Mouse (Mus musculus): Measurements from ENCODE around the gene Uqcc2. TPM values are rescaled to one million over a fixed set of nuclear protein-coding genes. Genes with fewer than 3 reads are reported as not detected.

Uqcc2 gene
- polyA plus RNA-seq, 1 experiment from 2014 or later = 206 TPM

DNA sequence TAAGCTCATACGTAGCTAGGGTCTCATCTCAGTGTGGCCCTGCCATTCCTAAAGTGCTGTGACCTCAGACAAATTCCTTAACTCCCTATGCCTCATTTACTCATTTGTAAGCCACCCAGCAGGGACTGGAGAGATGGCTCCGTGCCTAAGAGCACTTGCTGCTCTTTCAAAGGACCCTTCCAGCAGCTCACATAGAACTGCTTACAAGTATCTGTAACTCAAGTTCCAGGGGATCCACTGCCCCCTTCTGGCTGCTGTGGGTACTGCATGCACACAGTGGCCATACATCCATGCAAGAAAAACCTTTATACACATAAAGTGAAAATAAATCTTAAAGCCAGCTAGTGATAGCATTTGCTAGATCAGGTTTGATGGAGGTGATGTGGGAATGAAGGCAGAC is 48.0 kb downstream of the Uqcc2 start:
- Histone ChIP-seq H3K27ac (ENCODE audit: low read depth, low read length) (no peak overlapping the region), H3K4me1 (replicated peaks; ENCODE audit: control insufficient read depth, insufficient read depth, low read length) (peaks cover 5% of the 10 kb centered on the region; the same call in 1 of the 2 replicates), H3K4me3 (ENCODE audit: low read depth, low read length) (no peak overlapping the region), H3K9ac (ENCODE audit: low read depth, low read length) (no peak overlapping the region), H3K36me3 (ENCODE audit: control insufficient read depth, insufficient read depth) (peaks cover 37% of the 10 kb centered on the region), H3K4me2 (replicated peaks; ENCODE audit: low read depth) (no peak overlapping the region), H3K9me3 (ENCODE audit: control insufficient read depth) (no peaks in the 10 kb centered on the region), H3K27me3 (replicated peaks; ENCODE audit: control insufficient read depth, insufficient read depth, low read length) (no peaks in the 10 kb centered on the region)
- no peak for ATAC-seq
- WGBS = 69% methylated on average over 2 of the region's 2 CpGs
- TF ChIP-seq CTCF (IDR thresholded peaks at IDR 0.05; ENCODE audit: low read depth) = peak; percentile 88

DNA sequence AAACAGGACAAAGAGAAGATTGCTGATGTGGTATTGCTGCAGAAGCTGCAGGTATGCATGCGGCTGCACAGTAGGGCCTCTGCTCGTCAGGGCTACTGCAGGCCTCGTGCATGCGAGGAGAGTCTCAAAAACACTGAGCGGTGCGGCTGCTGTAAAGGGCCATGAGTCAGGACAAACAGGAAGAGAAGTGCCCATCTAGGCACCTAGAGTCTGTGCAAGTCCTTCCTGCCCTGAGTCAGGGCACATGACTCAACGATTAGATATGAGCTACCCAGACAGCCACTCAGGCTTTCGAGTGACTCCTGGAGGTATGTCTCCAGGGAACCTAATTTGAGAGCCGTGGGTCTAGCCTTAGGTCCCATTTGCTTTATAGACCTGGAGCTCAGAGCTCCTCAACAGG is 50.1 kb downstream of the Uqcc2 start:
- no peak for TF ChIP-seq CTCF (IDR thresholded peaks at IDR 0.05; ENCODE audit: low read depth)
- Histone ChIP-seq H3K9me3 (ENCODE audit: control insufficient read depth) (no peaks in the 10 kb centered on the region), H3K4me1 (replicated peaks; ENCODE audit: control insufficient read depth, insufficient read depth, low read length) (peaks cover 10% of the 10 kb centered on the region), H3K27me3 (replicated peaks; ENCODE audit: control insufficient read depth, insufficient read depth, low read length) (no peaks in the 10 kb centered on the region), H3K9ac (ENCODE audit: low read depth, low read length) (no peak overlapping the region), H3K27ac (ENCODE audit: low read depth, low read length) (peak overlapping the region; percentile 78), H3K4me3 (ENCODE audit: low read depth, low read length) (no peak overlapping the region), H3K36me3 (ENCODE audit: control insufficient read depth, insufficient read depth) (peaks cover 23% of the 10 kb centered on the region), H3K4me2 (replicated peaks; ENCODE audit: low read depth) (no peak overlapping the region)
- peak; percentile 73 for ATAC-seq
- WGBS = 31% methylated on average over 9 of the region's 9 CpGs

DNA sequence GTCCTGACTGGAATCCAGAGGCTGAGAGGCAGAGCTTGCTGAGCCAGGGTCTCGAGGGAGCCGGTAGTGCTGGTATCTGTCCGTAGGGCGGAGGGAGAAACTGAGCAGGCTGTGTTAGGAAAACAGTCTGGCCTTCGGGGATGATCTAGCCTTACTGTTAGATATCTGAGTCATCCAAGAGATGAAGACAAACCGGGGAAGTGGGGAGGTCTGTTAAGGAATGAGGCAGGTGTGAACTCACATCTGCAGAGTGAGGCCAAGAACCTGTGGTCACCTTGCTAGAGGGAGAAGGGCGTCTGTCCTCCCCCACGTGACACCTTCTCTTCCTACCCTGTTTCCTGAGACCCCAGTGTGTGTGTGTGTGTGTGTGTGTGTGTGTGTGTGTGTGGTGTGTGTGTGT is 50.9 kb downstream of the Uqcc2 start:
- whole genome bisulfite sequencing = 42% methylated on average over 8 of the region's 8 CpGs
- no peak overlapping the region for H3K9ac ChIP-seq (ENCODE audit: low read depth, low read length)

DNA sequence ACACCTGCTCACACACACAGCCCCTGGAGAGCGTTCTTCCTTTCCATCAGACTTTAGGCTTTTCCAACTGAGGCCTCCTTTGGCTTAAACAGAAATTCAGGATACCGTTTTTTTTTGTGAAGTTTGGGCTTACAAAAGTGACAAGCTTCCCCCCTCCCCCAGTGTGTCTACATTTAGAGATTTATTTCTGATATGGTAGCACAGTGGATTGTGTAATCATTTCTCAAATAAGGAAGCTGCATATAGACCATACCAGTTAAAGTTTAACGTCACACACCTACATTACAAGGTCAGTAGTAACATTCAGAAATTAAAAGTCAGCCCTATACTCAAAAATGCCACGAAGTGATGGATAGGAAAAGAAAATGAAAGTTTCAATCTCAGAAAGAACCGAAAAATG is 51.8 kb downstream of the Uqcc2 start:
- Histone ChIP-seq H3K4me2 (replicated peaks; ENCODE audit: low read depth) (peak overlapping the region; percentile 17; the same call in 1 of the 2 replicates), H3K9me3 (ENCODE audit: control insufficient read depth) (no peaks in the 10 kb centered on the region), H3K27ac (ENCODE audit: low read depth, low read length) (peak overlapping the region; percentile 60), H3K4me1 (replicated peaks; ENCODE audit: control insufficient read depth, insufficient read depth, low read length) (peaks cover 10% of the 10 kb centered on the region), H3K36me3 (ENCODE audit: control insufficient read depth, insufficient read depth) (peaks cover 19% of the 10 kb centered on the region; the same call in 1 of the 2 replicates), H3K4me3 (ENCODE audit: low read depth, low read length) (no peak overlapping the region), H3K9ac (ENCODE audit: low read depth, low read length) (no peak overlapping the region), H3K27me3 (replicated peaks; ENCODE audit: control insufficient read depth, insufficient read depth, low read length) (no peaks in the 10 kb centered on the region)
- ATAC-seq = no peak
- 43% methylated on average over 5 of the region's 5 CpGs for WGBS
- TF ChIP-seq CTCF (IDR thresholded peaks at IDR 0.05; ENCODE audit: low read depth) = no peak

More for the DNA sequence above, 50.9 kb downstream of the Uqcc2 start:
- no peak for ATAC-seq
- no peaks in the 10 kb centered on the region for H3K27me3 ChIP-seq (replicated peaks; ENCODE audit: control insufficient read depth, insufficient read depth, low read length)
- TF ChIP-seq CTCF (IDR thresholded peaks at IDR 0.05; ENCODE audit: low read depth) = no peak
- H3K4me3 ChIP-seq (ENCODE audit: low read depth, low read length) = no peak overlapping the region
- H3K4me1 ChIP-seq (replicated peaks; ENCODE audit: control insufficient read depth, insufficient read depth, low read length) = peaks cover 10% of the 10 kb centered on the region
- H3K36me3 ChIP-seq (ENCODE audit: control insufficient read depth, insufficient read depth) = peaks cover 19% of the 10 kb centered on the region
- no peaks in the 10 kb centered on the region for H3K9me3 ChIP-seq (ENCODE audit: control insufficient read depth)
- peak overlapping the region; percentile 78 for H3K27ac ChIP-seq (ENCODE audit: low read depth, low read length)
- H3K4me2 ChIP-seq (replicated peaks; ENCODE audit: low read depth) = no peak overlapping the region

DNA sequence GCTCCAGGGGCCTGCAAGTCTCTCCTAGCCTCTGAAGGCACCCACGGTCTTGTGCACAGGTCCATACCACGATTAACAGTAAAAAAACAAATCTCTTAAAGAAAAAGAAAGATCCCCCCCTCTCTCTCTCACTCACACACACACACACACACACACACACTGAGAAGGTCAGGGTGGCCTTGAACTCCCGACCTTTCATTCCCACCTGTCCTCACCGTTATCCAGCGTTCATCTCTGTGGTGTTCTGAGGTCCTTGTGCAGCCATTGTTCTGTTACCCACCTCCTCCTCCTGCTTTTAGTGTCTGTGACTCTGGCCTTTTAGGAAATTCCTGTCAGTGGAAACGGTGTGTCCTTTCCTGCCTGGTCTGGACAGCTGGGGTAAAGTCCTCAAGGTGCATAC is 55.2 kb downstream of the Uqcc2 start:
- WGBS = 82% methylated on average over 6 of the region's 6 CpGs
- Histone ChIP-seq H3K4me3 (ENCODE audit: low read depth, low read length) (no peak overlapping the region), H3K36me3 (ENCODE audit: control insufficient read depth, insufficient read depth) (peaks cover 16% of the 10 kb centered on the region; the same call in 1 of the 2 replicates), H3K9me3 (ENCODE audit: control insufficient read depth) (no peaks in the 10 kb centered on the region), H3K27me3 (replicated peaks; ENCODE audit: control insufficient read depth, insufficient read depth, low read length) (no peaks in the 10 kb centered on the region), H3K9ac (ENCODE audit: low read depth, low read length) (no peak overlapping the region), H3K27ac (ENCODE audit: low read depth, low read length) (no peak overlapping the region), H3K4me2 (replicated peaks; ENCODE audit: low read depth) (no peak overlapping the region), H3K4me1 (replicated peaks; ENCODE audit: control insufficient read depth, insufficient read depth, low read length) (peaks cover 8% of the 10 kb centered on the region)
- TF ChIP-seq CTCF (IDR thresholded peaks at IDR 0.05; ENCODE audit: low read depth) = no peak
- ATAC-seq = no peak

DNA sequence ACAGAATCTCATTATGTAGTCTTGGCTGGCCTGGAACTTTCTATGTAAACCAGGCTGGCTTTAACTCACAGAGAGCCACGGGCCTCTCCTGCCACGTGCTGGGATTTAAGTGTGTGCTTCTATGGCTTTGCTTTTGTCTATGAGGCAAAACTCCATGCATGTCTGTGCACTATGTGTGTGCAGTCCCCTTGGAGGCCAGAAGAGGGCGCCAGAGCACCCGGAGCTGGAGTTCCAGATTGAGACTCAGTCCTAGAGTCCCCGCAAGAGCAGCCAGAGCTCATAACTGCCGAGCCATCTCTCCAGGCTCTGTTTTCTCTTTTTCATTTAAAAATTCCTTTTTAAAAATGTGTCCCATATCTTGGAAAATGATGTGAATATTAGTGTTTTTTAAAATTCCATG is 55.8 kb downstream of the Uqcc2 start:
- TF ChIP-seq CTCF (IDR thresholded peaks at IDR 0.05; ENCODE audit: low read depth) = peak; percentile 71

DNA sequence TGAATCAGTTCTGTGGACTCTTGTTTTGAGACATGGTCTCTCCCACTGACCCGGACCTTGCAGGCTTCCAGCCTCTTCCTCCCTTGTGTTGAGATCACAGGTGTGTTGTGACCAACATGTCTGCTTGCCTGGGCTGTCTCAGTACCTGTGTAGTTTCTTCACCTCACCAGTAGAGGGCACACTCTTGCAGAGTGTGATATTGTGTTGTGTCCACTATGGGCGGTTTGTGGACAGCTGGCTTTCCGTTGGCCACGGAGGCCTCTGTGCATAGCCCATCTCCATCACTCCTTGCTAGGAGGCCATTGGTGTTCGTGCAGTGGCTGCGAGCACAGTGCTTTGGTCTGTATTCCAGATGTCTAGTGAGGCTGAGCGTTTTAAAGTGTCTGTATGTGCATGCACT is 56.6 kb downstream of the Uqcc2 start:
- ATAC-seq = no peak

More for the DNA sequence above, 55.8 kb downstream of the Uqcc2 start:
- ATAC-seq = no peak
- H3K27me3 ChIP-seq (replicated peaks; ENCODE audit: control insufficient read depth, insufficient read depth, low read length) = no peaks in the 10 kb centered on the region
- peaks cover 16% of the 10 kb centered on the region; the same call in 1 of the 2 replicates for H3K36me3 ChIP-seq (ENCODE audit: control insufficient read depth, insufficient read depth)
- no peaks in the 10 kb centered on the region for H3K9me3 ChIP-seq (ENCODE audit: control insufficient read depth)
- H3K4me1 ChIP-seq (replicated peaks; ENCODE audit: control insufficient read depth, insufficient read depth, low read length) = peaks cover 8% of the 10 kb centered on the region
- no peak overlapping the region for H3K9ac ChIP-seq (ENCODE audit: low read depth, low read length)
- no peak overlapping the region for H3K4me2 ChIP-seq (replicated peaks; ENCODE audit: low read depth)
- no peak overlapping the region for H3K4me3 ChIP-seq (ENCODE audit: low read depth, low read length)
- 84% methylated on average over 6 of the region's 6 CpGs for WGBS
- no peak overlapping the region for H3K27ac ChIP-seq (ENCODE audit: low read depth, low read length)

More for the DNA sequence above, 56.6 kb downstream of the Uqcc2 start:
- H3K27ac ChIP-seq (ENCODE audit: low read depth, low read length) = no peak overlapping the region
- H3K4me2 ChIP-seq (replicated peaks; ENCODE audit: low read depth) = no peak overlapping the region
- no peaks in the 10 kb centered on the region for H3K27me3 ChIP-seq (replicated peaks; ENCODE audit: control insufficient read depth, insufficient read depth, low read length)
- H3K9me3 ChIP-seq (ENCODE audit: control insufficient read depth) = no peaks in the 10 kb centered on the region
- peak; percentile 61 for TF ChIP-seq CTCF (IDR thresholded peaks at IDR 0.05; ENCODE audit: low read depth)
- WGBS = 95% methylated on average over 7 of the region's 7 CpGs
- H3K4me3 ChIP-seq (ENCODE audit: low read depth, low read length) = no peak overlapping the region
- peaks cover 5% of the 10 kb centered on the region for H3K4me1 ChIP-seq (replicated peaks; ENCODE audit: control insufficient read depth, insufficient read depth, low read length)
- H3K36me3 ChIP-seq (ENCODE audit: control insufficient read depth, insufficient read depth) = peaks cover 16% of the 10 kb centered on the region; the same call in 1 of the 2 replicates
- H3K9ac ChIP-seq (ENCODE audit: low read depth, low read length) = no peak overlapping the region
